Mouse (Mus musculus) hindbrain, postnatal 0 days (tissue): ENCODE results near the gene Cldn18. TPM values are rescaled to one million over a fixed set of nuclear protein-coding genes. Genes with fewer than 3 reads are reported as not detected.

ENCODE experiments used
- ATAC-seq: fragments of 200-750 bp; cut with Nextera tagmentation; 2 replicates; pipeline ENCODE4 v1.8.0; 2017; ENCODE audit warnings: mild to moderate bottlenecking, moderate TSS enrichment, moderate library complexity
- DNase-seq: peaks from one replicate; pipeline ENCODE4 v3.0.0-alpha.2; 2015; ENCODE audit warnings: low spot score
- H3K27ac ChIP-seq: fragments of 300-500 bp; sonication (generic); 2 replicates; pipeline ENCODE4 v1.5.1; 2014; ENCODE audit warnings: mild to moderate bottlenecking
- H3K27me3 ChIP-seq: fragments of 300-500 bp; sonication (generic); 2 replicates; pipeline ENCODE4 v1.6.1; 2014; ENCODE audit warnings: low read length, mixed read lengths; ENCODE audit not compliant: insufficient read depth
- H3K36me3 ChIP-seq: fragments of 300-500 bp; sonication (generic); 2 replicates; pipeline ENCODE4 v1.6.1; 2014; ENCODE audit warnings: low read length, mixed read lengths; ENCODE audit not compliant: insufficient read depth
- H3K4me1 ChIP-seq: fragments of 300-500 bp; sonication (generic); 2 replicates; pipeline ENCODE4 v1.6.1; 2014; ENCODE audit warnings: antibody characterized with exemption, low read length, mixed read lengths; ENCODE audit not compliant: insufficient read depth
- H3K4me2 ChIP-seq: fragments of 300-500 bp; sonication (generic); 2 replicates; pipeline ENCODE4 v1.6.1; 2014; ENCODE audit warnings: low read depth, mild to moderate bottlenecking, low read length, moderate library complexity, mixed read lengths
- H3K4me3 ChIP-seq: fragments of 300-500 bp; sonication (generic); 2 replicates; pipeline ENCODE4 v1.5.1; 2014; ENCODE audit warnings: low read length
- H3K9ac ChIP-seq: fragments of 300-500 bp; sonication (generic); replicated peaks from 2 replicates; pipeline ENCODE4 v1.6.1; 2014; ENCODE audit warnings: mild to moderate bottlenecking, low read length, moderate library complexity, mixed read lengths
- H3K9me3 ChIP-seq: fragments of 300-500 bp; sonication (generic); 2 replicates; pipeline ENCODE4 v1.6.1; 2016; ENCODE audit warnings: low read length, mixed read lengths
- CTCF ChIP-seq: IDR thresholded peaks from 2 replicates; pipeline ENCODE4 v1.5.1; 2016; ENCODE audit warnings: antibody characterized with exemption, control low read depth, low read depth
- WGBS: fragments of 180-500 bp; shearing (Covaris S2); extraction: QIAGEN DNeasy Blood & Tissue Kit; methylation state at CpG from one replicate; pipeline ENCODE4 v1.1.7; 2014; 5-methylcytosine and 5-hydroxymethylcytosine counted together
- polyA plus RNA-seq: library from polyadenylated mRNA; unstranded; fragments of >200 nt; fragmentation: Nextera tagmentation; extraction: Ambion mirVana; gene quantifications from 2 replicates; pipeline ENCODE4 v1.2.1, GENCODE M21; 2015
- total RNA-seq: library from RNA; depleted of rRNA; stranded (reverse); fragments of >200 nt; gene quantifications from 2 replicates; pipeline ENCODE4 v1.2.3, GENCODE M21; 2014

Gene Cldn18
- total and polyA plus RNA-seq, 2 experiments from 2014 or later: not detected

DNA sequence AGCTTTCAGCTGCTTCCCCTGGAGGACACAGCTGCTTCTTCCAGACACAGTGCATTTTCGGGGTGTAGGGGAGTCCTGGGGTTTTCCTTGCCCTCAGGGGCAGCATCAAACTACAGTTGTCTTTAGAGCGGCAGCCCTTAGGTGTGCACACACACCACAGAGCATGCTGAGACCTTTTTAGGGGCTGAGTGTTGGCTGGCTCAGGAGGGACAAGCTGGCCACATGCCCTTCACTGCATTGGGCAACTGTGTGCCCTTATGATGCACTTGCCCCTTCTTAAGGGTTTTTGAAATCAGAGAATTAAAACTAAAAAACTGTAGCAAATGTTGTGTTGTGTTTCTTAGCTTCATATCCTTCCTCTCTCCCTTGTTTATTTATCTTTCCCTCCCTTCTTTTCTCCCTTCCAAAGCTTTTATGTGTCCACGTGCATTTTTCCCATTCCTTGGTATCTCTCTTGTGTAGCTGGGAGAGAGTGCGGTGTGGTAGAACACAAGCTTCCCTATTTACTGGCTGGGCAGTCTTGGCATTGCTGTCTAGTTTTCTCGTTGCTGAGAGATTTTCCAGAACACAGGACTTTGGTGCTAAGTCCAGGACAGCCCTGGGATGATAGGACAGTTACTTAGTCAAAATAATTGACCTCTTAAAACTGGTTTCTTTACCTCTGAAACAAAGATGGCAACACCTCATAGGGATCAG lies 31.4 kb downstream of the Cldn18 start:
- Histone ChIP-seq H3K4me3 (no peak overlapping the region), H3K9me3 (no peaks in the 10 kb centered on the region), H3K4me2 (0 out of 2 replicates have a peak overlapping the region, but pooled peaks have one; percentile 5), H3K27me3 (no peaks in the 10 kb centered on the region), H3K27ac (peak overlapping the region; percentile 20; the same call in 1 of the 2 replicates), H3K4me1 (peaks cover 9% of the 10 kb centered on the region; the same call in 1 of the 2 replicates), H3K9ac (no peak overlapping the region), H3K36me3 (no peaks in the 10 kb centered on the region)
- no peak for DNase-seq
- TF ChIP-seq CTCF: no peak
- peak; percentile 12; the same call in 1 of the 2 replicates for ATAC-seq
- 51% methylated on average over 5 of the region's 5 CpGs for WGBS

DNA sequence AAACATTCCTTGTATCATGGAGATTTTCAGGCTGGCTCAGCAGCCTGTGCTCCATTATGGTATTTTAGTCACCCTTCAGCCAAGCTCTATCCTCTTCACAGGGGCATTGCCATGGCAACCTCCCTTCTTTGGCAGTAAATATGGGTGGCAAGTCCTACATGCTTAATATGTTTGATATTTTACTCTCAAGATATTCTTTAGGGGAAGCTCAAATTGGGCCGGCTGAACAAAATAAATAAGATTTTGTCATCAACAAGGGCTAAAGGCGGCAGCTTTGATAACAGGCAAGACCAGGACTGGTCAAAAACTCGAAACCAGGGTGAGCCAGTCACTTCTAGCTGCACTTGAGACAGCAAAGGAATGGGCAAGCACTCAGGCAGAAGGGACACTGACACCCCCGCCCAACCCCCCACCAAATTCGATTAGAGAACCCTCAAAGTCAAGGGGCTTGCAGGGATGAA lies 32.0 kb downstream of the Cldn18 start:
- Histone ChIP-seq H3K4me2 (0 out of 2 replicates have a peak overlapping the region, but pooled peaks have one; percentile 5), H3K4me3 (no peak overlapping the region), H3K4me1 (peaks cover 9% of the 10 kb centered on the region; the same call in 1 of the 2 replicates), H3K27me3 (no peaks in the 10 kb centered on the region), H3K36me3 (no peaks in the 10 kb centered on the region), H3K9ac (no peak overlapping the region), H3K27ac (peak overlapping the region; percentile 20; the same call in 1 of the 2 replicates), H3K9me3 (no peaks in the 10 kb centered on the region)
- WGBS: 46% methylated on average over 5 of the region's 5 CpGs
- TF ChIP-seq CTCF: no peak
- ATAC-seq (peak; percentile 92), DNase-seq (peak; percentile 72)

DNA sequence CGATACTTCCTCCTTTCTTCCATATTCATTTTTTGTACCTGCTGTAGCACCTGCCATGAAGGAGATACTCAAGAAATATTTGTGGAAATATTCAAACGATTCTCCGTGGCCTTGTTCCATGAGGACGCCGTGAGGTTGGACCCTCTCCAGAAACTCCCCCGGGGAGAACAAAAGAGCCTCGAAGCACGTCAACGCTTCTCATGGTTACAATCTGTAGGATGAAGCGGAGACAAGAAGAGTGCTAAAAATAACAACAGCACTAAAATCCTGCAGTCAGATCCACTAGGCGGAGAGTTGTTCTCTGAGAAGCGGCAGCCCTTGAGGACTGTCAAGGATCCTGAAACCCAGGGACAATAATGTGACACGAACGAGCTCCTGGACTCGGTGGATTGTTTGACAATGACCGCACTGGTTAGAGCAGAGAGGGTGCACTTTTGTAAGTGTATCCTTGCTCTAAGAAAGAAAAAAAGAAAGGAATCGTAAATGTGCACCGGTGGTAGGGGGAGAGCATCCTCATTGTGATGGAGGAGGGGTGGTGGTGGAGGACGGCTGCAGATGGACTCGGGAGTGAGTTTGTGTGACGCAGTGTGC lies 35.0 kb downstream of the Cldn18 start:
- Histone ChIP-seq H3K27ac (no peak overlapping the region), H3K9ac (no peak overlapping the region), H3K4me3 (no peak overlapping the region), H3K9me3 (no peaks in the 10 kb centered on the region), H3K4me1 (peaks cover 9% of the 10 kb centered on the region; the same call in 1 of the 2 replicates), H3K4me2 (no peak overlapping the region), H3K36me3 (no peaks in the 10 kb centered on the region), H3K27me3 (no peaks in the 10 kb centered on the region)
- WGBS: 53% methylated on average over 21 of the region's 21 CpGs
- ATAC-seq (no peak), DNase-seq (no peak)
- no peak for TF ChIP-seq CTCF

DNA sequence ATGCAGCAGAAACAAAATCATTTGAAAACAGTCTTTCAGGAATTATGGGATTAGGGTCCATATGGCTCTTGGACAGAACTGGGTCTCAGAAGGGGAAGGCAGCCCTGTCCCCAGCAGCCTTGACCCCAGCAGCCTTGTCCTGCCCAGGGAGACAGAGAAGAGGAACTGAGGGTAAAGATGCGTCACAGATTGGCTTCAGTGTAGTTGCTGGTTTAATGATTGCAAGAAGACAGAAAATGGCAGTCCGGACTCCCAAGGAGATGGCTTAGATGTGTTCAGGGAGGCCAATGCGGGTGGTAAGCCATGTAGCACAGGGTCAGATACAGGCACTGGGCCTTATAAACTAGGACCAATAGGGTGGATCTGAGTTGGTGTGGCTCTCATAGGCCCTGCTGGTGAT lies 41.4 kb downstream of the Cldn18 start:
- H3K27me3 ChIP-seq: no peaks in the 10 kb centered on the region
- H3K27ac ChIP-seq: no peak overlapping the region
- H3K4me1 ChIP-seq: no peaks in the 10 kb centered on the region
- H3K9ac ChIP-seq: no peak overlapping the region
- no peak overlapping the region for H3K4me3 ChIP-seq
- no peak overlapping the region for H3K4me2 ChIP-seq
- no peaks in the 10 kb centered on the region for H3K36me3 ChIP-seq
- ATAC-seq (no peak), DNase-seq (no peak)
- TF ChIP-seq CTCF: no peak
- WGBS: 83% methylated on average over 3 of the region's 3 CpGs
- H3K9me3 ChIP-seq: no peaks in the 10 kb centered on the region

DNA sequence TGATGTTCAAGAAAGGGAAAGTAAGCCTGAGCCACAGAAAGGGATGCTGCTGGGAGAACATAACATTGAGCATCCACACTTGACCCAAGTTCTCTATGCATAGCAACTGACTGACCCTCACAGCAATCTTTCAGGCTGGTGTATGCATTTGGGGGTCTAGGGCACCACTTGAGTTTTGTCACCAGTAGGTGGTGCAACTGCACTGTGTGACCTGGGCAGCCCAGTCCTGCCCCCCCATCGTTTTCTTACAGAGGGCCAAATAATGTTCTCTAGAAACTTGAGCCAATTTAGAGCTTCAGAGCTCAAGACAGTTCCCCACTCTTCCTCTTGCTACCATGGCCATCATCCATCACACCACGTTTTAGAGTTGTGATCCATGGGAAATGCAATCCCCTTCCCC lies 45.5 kb downstream of the Cldn18 start:
- H3K27me3 ChIP-seq: no peaks in the 10 kb centered on the region
- peak; percentile 62 for TF ChIP-seq CTCF
- H3K36me3 ChIP-seq: peaks cover 4% of the 10 kb centered on the region; the same call in 1 of the 2 replicates
- no peak overlapping the region for H3K4me3 ChIP-seq
- no peak overlapping the region for H3K27ac ChIP-seq
- DNase-seq: peak; percentile 32
- WGBS: 33% methylated on average over 2 of the region's 2 CpGs
- no peak for ATAC-seq
- no peaks in the 10 kb centered on the region for H3K4me1 ChIP-seq
- H3K9me3 ChIP-seq: no peaks in the 10 kb centered on the region
- no peak overlapping the region for H3K9ac ChIP-seq
- no peak overlapping the region for H3K4me2 ChIP-seq

GRCm38 (mm10) chr9:99667596-99667995 lies 49.5 kb downstream of the Cldn18 start:
- no peak overlapping the region for H3K9ac ChIP-seq
- ATAC-seq (no peak), DNase-seq (no peak)
- no peak overlapping the region for H3K4me3 ChIP-seq
- WGBS: 78% methylated on average over 8 of the region's 8 CpGs
- no peaks in the 10 kb centered on the region for H3K4me1 ChIP-seq
- TF ChIP-seq CTCF: no peak
- H3K9me3 ChIP-seq: no peaks in the 10 kb centered on the region
- no peak overlapping the region for H3K4me2 ChIP-seq
- H3K36me3 ChIP-seq: peaks cover 4% of the 10 kb centered on the region; the same call in 1 of the 2 replicates
- H3K27ac ChIP-seq: no peak overlapping the region
- H3K27me3 ChIP-seq: no peaks in the 10 kb centered on the region

DNA sequence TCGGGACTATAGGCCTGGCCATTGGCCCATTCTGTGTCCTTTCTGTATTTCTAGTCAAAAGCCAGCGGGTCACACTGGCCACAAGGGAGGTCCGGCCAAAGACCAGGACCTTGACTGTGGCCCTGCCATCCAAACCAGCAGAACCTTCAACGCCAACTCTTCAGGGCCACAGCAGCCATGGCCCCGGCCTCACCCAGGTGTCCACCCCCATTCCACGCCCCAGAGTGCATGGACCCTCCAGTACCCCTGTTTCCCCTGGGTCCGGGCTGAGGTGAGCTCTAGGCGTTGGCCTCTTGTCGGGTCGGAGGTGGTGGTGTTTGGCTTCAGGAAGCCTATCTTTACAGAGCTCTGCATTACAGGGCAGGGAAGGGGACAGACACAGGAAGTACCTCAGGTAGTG lies 54.2 kb downstream of the Cldn18 start:
- no peak for ATAC-seq
- WGBS: 91% methylated on average over 10 of the region's 10 CpGs
- H3K36me3 ChIP-seq: 0 out of 2 replicates have a peak, but pooled peaks cover 4% of the 10 kb centered on the region

More for the DNA sequence above, 54.2 kb downstream of the Cldn18 start:
- no peak overlapping the region for H3K4me2 ChIP-seq
- H3K9me3 ChIP-seq: no peaks in the 10 kb centered on the region
- TF ChIP-seq CTCF: no peak
- H3K27me3 ChIP-seq: no peaks in the 10 kb centered on the region
- H3K27ac ChIP-seq: no peak overlapping the region
- H3K4me3 ChIP-seq: no peak overlapping the region
- H3K4me1 ChIP-seq: no peaks in the 10 kb centered on the region
- DNase-seq: no peak
- no peak overlapping the region for H3K9ac ChIP-seq
